Mouse (Mus musculus) small intestine, adult 2 months (tissue): Measurements from ENCODE around the gene Tbata.

Experiments
- CTCF ChIP-seq: fragments of 200-500 bp; IDR thresholded peaks from 2 replicates; pipeline ENCODE4 v1.5.1; 2012; ENCODE audit warnings: low read depth, mild to moderate bottlenecking, control low read depth, inconsistent platforms, low read length, moderate library complexity, mixed read lengths; ENCODE audit not compliant: insufficient replicate concordance, insufficient read length; ENCODE audit errors: extremely low read depth
- POLR2A ChIP-seq: fragments of 200-500 bp; IDR thresholded peaks from 2 replicates; pipeline ENCODE4 v1.6.1; 2012; ENCODE audit warnings: low read depth, mild to moderate bottlenecking, control low read depth, inconsistent platforms, low read length, moderate library complexity

- TF ChIP-seq POLR2A (no peak), CTCF (no peak)
These were observed 13.2 kb upstream of the Tbata start for GRCm38 (mm10) chr10:61158594-61158993.
